Mouse (Mus musculus) hematopoietic stem cell, adult 5-6 weeks (primary cell): ENCODE data around the gene Ptger1. TPM values are rescaled to one million over a fixed set of nuclear protein-coding genes. Genes with fewer than 3 reads are reported as not detected.

Source experiments
- ATAC-seq, 2 experiments: fragments of 125-278 bp in 1 of 2; replicated peaks in 1 of 2; 2 replicates each; pipeline ENCODE4 v1.8.0; 2016 to 2017; ENCODE audit warnings: inconsistent platforms in 2 of 2, mild to moderate bottlenecking in 2 of 2, moderate number of reproducible peaks in 2 of 2, low read depth in 1 of 2, moderate TSS enrichment in 1 of 2; ENCODE audit not compliant: low FRiP score in 2 of 2, poor library complexity in 2 of 2, severe bottlenecking in 2 of 2, insufficient read depth in 1 of 2, low TSS enrichment in 1 of 2
- total RNA-seq: library from RNA; stranded (forward); fragments of 172-1452, 232-1000 nt; gene quantifications from 2 replicates; pipeline ENCODE4 v1.2.3, GENCODE M21; 2017

Gene Ptger1
- 0.79 and 0.94 TPM in 2 replicates for total RNA-seq

DNA sequence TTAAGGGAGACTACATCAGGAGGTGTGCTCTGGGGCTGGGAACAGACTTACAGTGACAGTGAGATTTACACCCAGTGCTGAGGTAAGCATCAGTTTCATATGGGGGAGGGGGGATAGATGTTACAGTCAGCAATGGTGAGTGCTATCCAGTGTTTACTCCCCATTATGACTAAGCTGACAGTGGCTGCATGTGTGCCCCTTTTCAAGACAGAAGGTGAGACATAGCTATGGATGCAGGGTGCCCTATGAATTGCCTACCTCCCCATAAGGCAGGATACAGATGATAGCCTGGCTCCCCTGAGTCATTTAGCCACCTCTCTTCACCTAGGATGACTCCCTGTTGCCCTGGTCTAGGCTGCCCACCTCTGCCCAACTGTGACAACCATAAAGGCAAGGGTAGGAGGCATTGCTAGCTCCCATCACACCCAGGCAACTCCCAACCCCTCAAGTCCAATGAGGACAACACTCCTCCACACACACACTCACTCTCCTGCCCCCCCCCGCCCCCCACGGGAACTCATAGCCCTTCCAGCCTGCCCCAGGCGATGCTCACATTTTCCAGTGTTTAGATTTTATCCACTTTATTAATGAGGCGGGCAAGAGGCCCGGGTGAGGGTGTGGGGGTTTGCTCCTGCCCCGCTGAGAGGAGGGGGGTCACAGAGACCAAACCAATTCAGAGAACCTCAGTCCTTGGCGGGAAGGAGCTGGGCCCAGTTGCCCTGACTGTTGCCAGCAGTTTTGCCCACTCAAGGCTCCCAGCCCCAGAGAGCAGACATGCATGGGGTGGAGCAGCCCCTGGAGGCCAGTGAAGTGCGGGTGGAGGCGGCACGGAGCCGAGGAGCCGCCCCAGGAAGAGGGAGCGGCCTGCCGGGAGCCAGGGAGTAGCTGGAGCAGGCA is at the start of gene Ptger1:
Gene Ptger1 (plus strand): TSS at position 710 of the 897 bp plus-strand sequence.
- ATAC-seq: no peak

- no peak for ATAC-seq
Observed at GRCm38 (mm10) chr8:83617111-83617510, 49.4 kb upstream of the Ptger1 start.

GRCm38 (mm10) chr8:83618566-83618965 is 47.9 kb upstream of the Ptger1 start:
- ATAC-seq: no peak

DNA sequence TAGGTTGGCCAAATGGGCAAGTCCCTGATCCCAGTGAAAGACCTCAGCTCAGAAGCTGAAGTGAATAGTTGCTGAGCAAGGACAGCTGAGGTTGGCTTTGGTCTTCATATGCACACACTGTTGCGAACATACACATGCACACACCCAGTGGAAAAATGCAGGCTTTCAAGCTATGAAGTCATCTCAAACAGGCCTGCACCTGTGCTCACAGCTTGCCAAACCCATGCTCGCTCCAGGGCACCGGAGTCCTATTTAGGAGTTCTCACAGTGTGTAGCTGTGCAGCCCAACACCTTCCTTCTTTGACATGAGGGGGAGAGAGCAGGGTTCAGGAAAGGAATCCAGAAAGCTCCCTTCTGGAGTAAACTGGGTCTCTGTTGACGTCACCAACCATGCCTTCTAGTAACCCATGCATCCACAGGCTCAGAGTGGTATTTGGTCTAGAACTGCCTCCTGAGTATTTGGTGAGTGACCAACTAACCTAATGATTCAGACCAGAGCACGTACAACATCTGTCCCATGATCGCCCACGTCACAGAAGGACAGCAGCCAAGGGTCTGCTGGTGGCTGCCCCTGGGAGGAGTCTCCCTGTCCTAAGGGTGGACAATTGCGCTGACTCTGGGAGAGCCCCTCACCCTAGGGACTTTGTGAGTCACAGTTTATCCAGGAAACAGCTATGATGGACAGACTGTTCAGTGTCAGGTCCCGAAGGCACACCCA is 46.8 kb upstream of the Ptger1 start:
- ATAC-seq: no peak

DNA sequence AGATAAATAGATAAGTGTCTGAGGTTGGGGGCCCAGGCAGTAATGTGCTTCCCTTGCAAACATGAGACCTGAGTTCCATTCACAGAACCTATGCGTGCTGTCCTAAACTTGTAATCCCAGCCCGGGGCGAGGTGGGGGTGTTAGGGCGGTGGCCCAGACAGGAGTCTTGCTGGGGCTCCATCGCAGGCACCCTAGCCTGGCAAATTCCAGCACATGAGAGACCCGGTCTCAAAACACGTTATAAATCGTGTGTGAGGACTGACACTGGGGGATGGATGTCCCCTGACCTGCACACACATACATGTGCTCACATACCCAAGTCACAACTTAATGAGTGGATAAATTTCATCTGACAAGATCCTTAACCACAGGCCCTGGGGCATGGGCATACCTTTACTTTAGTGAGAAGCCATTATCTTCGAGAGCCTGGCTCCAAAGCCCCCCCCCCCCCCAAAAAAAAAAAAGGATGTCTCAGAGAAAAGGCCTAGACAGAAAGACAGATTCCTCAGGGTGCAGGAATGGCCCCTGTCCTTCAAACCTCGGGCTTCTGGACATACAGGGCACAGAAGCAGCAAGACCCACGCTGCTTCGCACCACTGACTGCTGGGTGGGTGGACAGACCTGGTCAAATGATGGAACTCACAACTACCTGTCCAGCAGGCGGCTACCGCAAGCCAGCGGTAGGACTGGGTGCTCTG is 44.6 kb upstream of the Ptger1 start:
- ATAC-seq: no peak; a peak in 1 of 4 replicates

DNA sequence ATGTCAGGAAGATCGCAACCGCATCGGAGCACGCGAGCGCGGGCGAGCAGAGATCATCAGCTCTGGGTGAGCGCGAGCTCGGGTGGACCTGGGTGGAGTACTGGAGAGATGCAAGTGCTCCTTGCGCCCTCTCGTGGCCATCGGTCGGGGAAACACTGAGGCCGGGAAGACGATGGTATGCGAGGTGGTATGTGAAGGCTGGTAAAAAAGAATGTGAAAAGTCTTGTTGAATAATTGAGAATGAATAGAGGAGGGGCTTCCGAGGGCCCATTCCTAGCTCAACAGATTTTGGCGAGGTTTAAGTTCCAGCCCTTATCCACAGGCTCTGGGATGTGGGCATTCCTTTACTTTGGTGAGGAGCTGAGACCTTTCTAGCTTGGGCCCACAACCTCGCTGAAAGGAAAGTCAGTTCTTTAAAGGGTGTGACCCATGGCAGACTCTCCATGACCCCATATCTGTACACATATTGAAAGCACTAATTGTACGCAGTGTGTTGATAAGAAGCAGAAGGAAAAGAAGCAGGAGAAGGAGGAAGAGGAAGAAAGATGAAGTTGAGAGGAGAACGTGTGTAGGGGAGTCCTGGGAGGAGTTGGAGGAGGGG is 44.0 kb upstream of the Ptger1 start:
- peak; percentile 74 to 85 for ATAC-seq

DNA sequence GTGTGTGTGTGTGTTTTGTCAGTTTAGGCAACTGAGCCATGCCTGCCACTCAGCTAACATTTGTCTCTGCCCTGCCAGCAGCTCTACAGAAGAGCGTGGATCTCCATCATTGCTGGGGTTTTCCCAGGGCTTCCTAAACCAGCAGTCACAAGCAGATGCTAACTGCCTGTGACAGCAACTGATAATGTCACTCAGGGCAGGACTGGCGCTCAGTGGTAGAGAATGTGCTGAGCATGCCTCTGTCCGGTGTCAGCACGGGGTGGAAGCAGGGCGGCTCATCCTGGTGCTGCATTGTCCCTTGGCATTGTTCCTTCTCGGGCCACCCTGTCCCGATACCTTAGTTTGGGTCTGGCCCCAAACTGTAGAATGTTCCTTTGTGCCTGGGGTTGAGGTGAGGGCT is 42.9 kb upstream of the Ptger1 start:
- no peak for ATAC-seq

GRCm38 (mm10) chr8:83624739-83625138 is 41.7 kb upstream of the Ptger1 start:
- ATAC-seq: no peak

- peak in 1 of 2 experiments; percentile 46; a peak in 1 of 4 replicates for ATAC-seq
Observed at GRCm38 (mm10) chr8:83625676-83626299, 40.7 kb upstream of the Ptger1 start.

- ATAC-seq: no peak
Observed at GRCm38 (mm10) chr8:83632083-83632707, 34.3 kb upstream of the Ptger1 start.

GRCm38 (mm10) chr8:83638856-83639255 is 27.6 kb upstream of the Ptger1 start:
- no peak for ATAC-seq

GRCm38 (mm10) chr8:83639649-83640048 is 26.8 kb upstream of the Ptger1 start:
- ATAC-seq: no peak

DNA sequence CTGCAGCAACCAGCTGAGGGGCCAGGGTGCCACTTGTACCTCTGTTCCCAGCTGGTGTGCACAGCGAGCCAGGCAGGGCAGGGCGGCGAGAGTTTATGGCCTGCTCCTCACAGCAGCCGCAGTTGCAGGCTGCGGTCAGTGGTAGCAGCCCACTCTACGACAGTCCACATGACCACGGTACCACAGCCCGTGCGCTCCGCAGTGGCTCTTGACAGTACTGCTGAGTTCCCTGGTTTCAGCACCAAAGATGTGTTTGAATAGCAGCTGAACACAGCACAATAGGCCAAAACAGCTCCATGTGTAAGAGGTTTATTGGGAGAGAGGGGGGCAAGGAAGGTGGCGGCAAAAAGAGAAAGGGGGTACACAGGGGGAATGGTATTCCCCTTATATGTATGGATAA is 19.0 kb upstream of the Ptger1 start:
- no peak; a peak in 1 of 4 replicates for ATAC-seq

DNA sequence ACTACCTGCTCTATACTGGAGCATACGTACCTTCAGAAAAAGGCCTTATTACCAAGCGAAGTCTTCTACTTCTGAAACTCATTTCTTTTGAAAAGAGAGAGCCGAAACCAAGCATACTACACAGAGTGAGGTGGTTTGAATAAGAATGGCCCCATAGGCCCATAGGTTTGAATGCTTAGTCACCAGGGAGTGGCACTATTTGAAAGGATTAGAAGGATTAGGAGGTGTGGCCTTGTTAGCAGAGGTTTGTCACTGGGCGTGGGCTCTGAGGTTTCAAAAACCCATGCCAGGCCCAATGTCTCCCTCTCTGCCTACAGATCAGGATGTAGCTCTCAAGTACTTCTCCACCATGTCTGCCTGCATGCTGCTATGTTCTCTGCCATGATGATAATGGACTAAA is 18.4 kb upstream of the Ptger1 start:
- no peak for ATAC-seq

DNA sequence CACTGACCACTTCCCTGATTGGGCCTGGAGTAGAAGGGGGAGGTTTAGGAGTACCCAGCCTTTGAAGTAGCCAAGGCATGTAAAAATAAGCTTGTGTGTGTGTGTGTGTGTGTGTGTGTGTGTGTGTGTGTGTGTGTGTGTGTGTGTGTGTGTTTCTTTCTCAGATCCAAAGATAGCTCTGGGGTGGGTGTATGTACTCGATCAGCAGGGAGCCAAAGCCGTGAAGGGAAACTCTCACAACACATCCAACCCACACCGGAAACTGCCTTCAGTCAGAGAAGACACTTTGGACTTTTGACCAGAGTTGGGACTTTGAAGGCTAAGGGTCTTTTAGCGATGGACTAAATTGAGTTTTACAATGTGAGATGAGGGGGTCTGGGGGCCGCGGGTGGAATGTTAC is 16.8 kb upstream of the Ptger1 start:
- no peak for ATAC-seq

DNA sequence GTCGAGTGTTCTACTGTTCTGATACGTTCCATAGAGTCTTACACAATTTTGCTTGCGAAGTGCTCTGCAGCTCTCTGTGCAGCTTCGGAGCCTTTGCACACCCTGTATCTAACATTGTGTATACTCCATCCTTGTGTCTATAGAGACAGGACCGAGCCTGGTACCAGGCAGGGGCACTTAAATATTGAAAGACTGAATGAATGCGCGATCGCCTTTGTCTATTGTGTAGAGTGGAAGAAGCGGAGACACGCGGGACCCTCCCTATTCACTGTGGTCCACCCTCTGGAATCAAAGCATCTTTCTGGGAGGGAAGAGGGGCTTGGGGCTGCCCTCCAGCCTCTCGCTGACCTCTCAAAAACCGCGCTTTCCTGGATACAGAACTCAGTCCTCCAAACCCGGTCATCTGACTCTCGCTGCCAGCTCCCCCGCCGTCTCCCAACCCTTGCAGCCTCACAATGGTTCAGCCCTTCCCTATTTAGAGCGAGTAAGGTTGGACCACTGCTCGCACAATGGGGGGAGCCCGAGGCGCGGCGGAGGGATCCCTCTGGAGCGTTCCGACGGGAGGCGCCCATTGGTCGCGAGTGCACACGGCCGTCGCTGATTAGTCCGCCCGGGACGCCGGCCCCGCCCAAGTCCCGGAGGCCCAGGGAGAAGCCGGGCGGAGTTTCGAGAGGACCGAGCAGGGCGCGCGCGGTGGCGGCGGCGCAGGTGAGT is 14.3 kb upstream of the Ptger1 start, which contains the start of gene Gipc1:
Gene Gipc1 (plus strand): TSS at position 648 of the 714 bp plus-strand sequence.
- ATAC-seq: peak; percentile 96 to 98
